Mouse (Mus musculus): Measurements from ENCODE around the gene Gp5. TPM values are rescaled to one million over a fixed set of nuclear protein-coding genes. Genes with fewer than 3 reads are reported as not detected.

Gp5 gene
- polyA plus RNA-seq, 1 experiment: 0.46 TPM

DNA sequence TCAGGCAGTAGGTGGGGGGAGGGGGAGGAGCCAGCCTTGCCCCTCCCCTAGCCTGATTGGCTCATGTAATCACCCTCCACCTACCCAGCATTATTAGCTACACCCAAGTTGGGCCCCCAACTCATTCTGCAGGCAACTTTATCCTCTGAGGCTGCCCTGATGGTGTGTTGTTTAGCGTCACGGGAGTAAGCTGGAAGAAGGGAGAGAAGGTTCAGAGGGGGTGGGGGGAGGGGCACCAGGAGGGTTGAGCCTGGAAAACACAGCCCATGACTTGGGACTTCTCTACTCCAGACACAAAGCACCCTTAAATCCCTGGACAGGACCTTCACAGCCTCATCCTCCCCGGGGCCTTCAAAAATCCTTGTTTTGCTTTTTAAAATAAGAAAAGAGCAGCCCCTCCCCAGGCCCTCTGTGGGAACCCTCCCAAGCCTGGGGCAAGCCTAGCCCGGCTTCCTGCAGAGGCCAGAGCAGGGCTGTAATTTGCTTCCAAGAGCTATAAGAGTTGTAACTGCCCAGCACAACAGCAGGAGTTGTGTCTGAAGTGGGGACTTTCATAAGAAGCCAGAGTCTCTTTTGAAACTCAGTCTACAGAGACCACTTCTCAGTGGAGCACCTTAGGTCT, 29.8 kb downstream of the Gp5 start:
- no peak for DNase-seq (ENCODE audit: low read depth)

DNA sequence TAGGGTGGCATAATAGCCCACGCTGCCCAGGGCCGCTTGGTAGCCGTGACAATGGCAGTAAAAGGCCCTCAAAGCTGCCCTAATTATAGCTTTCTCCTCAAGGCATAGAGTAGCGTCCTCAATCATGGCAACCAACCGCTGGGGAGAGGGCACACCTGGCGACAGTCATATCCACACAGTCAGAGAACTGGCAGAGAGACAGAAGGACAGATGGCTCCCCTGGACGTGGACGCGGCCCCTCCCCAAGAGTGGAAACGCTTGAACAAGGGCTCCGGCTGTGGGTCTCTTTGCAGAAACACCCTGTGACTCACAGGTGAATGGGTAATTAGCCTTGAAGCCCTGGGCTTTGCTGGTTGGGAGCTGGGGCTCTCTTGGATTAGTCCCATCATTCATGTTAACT, 32.2 kb downstream of the Gp5 start:
- no peak for DNase-seq (ENCODE audit: low read depth)

GRCm38 (mm10) chr16:30275558-30276340, 34.8 kb downstream of the Gp5 start:
- DNase-seq (ENCODE audit: low read depth): no peak

DNA sequence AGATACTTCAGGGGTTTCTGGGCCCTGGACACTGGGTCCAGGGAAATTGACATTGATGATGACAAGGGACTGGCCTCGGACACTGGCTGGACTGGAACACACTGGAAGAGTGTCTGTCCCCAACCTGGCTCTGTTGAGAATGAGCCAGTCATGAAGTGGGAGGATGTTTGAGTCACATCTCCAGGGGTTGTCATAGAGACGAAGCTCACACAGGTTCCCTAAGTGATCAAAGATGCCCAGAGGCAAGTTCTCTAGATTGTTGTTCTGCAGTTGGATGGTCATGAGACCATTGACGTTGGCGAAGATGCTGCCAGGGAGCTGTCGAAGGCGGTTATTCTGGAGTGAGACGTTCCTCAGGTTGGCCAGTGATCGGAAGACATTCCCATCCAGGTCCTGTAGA, 37.5 kb downstream of the Gp5 start:
- DNase-seq (ENCODE audit: low read depth): no peak

GRCm38 (mm10) chr16:30271941-30272595, 38.5 kb downstream of the Gp5 start:
- DNase-seq (ENCODE audit: low read depth): no peak

DNA sequence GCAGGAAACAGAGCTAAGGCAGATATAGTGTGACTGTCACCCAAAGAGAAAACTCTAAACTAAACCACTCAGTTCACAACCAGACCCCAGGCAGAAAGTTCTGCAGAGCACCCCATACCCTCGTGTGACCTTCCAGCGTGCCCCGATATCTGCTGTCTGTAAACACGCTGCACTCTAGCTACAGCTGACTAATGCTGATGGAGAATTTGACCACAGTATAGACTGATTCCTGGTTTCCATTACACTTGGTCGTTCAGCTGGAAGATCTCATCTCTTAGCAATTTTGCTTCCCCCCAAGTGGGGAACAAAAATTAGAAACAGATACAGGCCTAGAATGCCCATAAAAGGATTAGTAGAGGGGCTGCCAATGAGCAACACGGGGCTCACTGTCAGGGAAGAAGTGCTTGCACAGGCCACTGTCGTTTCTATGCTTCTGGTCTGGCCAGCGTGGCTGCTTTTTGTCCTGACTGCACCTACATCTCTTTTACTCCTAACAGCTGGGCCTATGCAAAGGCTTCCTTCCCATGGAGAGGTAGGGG, 39.3 kb downstream of the Gp5 start:
- DNase-seq (ENCODE audit: low read depth): no peak

- DNase-seq (ENCODE audit: low read depth): no peak
Measured at GRCm38 (mm10) chr16:30267359-30267758, 43.2 kb downstream of the Gp5 start, which contains the start of gene Cpn2. TSS of gene Cpn2 (minus strand) at chr16:30267499.

DNA sequence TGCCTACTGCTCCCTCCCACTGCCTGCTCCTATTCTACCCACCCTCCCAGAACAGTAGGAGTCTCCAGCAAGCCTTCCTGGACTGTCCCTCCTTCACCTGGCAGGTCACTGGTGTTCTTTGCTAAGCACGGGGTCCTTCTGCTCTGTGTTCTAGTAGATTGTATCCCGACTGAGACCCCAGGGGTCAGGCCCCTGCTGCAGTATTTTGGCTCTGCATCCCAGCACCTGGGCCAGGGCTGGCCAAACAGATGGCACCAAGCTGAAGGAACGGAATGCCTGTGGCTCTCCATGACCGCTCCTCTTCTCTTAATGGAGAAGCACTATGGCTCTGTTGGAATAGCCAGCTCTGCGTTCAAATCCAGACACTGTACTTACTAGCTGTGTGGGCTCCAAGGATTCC, 44.0 kb downstream of the Gp5 start:
- no peak for DNase-seq (ENCODE audit: low read depth)

GRCm38 (mm10) chr16:30265611-30266010, 45.0 kb downstream of the Gp5 start:
- DNase-seq (ENCODE audit: low read depth): no peak

- no peak for DNase-seq (ENCODE audit: low read depth)
Measured at GRCm38 (mm10) chr16:30263156-30263555, 47.4 kb downstream of the Gp5 start.

GRCm38 (mm10) chr16:30262664-30263063, 47.9 kb downstream of the Gp5 start:
- no peak for DNase-seq (ENCODE audit: low read depth)

- no peak for DNase-seq (ENCODE audit: low read depth)
Measured at GRCm38 (mm10) chr16:30262157-30262556, 48.4 kb downstream of the Gp5 start.

DNA sequence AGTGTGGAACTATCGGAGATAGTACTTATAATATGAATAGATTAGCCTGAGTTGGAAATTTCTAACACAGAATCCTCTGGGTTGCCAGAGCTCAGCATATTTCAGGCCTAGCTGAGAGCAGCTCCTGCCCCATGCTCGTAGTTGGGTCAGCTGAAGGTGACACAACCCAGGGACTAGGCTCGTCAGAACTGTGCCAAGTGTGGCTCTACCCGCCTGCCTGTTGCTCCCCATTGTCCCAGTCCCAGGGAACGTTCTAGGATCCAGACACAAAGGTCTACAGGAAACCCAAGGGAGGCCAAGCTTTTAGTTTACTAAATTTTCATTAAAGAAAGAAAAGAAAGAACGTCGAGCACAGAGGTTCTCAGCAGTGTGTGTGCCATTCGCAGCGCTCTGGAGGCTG, 49.2 kb downstream of the Gp5 start:
- no peak for DNase-seq (ENCODE audit: low read depth)

DNA sequence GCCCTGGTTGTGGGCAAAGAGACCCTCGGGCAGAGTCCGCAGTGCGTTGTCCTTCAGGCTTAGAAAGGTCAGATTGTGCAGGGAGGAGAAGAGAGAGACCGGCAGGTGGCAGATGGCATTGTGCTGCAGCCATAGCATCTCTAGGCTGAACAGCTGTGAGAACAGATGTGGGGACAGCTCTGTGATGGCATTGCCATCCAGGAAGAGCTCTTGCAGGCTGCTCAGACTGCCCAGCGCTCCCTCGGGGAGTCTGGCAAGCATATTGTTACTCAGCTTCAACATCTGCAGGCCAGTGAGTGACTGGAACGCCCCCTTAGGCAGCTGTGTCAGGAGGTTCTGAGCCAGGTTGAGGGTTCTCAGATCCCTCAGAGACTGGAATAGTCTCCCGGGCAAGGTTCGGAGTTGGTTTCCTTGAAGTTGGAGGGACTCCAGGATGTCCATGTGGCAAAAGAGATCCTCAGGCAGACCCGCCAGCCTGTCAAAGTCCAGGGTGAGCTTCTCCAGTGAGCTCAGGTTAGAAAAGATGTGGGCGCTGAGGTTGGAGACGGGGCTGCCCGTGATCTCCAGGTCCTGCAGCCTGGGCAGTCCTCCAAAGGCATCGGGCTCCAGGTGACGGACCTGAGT, 50.5 kb downstream of the Gp5 start:
- no peak for DNase-seq (ENCODE audit: low read depth)

DNA sequence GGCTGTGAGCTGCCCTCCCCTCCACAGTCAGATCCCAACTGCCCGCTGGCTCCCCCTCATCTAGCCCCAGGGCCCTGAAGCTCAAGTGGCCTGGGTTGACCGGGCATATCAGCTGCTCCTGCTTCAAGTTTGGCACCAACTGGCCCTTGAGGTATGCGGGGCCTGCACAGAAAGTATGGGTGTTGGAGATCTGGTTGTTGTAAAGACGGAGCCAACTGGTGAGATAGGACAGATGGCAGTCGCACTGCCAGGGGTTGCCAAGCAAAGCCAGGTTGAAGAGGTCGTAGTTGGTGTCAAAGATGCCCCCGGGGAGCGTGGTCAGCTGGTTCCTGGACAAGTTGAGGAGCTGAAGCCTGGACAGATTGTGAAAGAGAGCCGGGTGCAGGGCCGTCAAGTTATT, 51.1 kb downstream of the Gp5 start:
- DNase-seq (ENCODE audit: low read depth): no peak

- DNase-seq (ENCODE audit: low read depth): no peak
Measured at GRCm38 (mm10) chr16:30258441-30258840, 52.1 kb downstream of the Gp5 start.

DNA sequence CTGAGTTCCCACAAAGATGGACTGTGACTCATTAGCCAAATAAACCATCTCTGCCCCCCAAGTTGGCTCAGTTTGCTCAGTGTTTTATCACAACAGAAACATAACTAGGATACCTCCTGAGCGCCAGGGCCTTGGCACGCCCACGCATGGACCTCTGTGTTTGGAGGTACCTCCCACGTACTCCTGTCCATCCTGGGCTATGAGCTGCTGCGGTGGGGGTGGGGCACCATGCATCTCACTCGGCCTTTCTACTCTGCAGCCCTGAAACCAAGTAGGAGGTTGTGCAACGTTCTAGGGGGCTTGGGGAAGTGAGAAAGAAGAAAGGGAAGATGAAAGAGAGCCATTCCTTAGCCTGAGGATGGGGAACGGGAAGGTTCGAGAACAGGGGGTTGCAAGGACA, 52.9 kb downstream of the Gp5 start:
- DNase-seq (ENCODE audit: low read depth): no peak

Other genes starting within 250 kb of the Gp5 start
- 34.6 and 58.1 TPM in 2 replicates for gene Hes1, start 246.4 kb downstream of the Gp5 start, polyA plus RNA-seq (2012; rRNA removed)
- gene Cpn2, start 43.3 kb downstream of the Gp5 start, polyA plus RNA-seq (2012; rRNA removed): 0.18 TPM in 1 of 2 replicates, not detected in the other
- gene Lrrc15, start 27.5 kb downstream of the Gp5 start, polyA plus RNA-seq (2012; rRNA removed): 0.15 and 0.16 TPM in 2 replicates
- 22.5 and 23.4 TPM in 2 replicates for gene Atp13a3, start 95.2 kb upstream of the Gp5 start, polyA plus RNA-seq (2012; rRNA removed)
- 10.0 and 11.8 TPM in 2 replicates for gene Tmem44, start 240.1 kb upstream of the Gp5 start, polyA plus RNA-seq (2012; rRNA removed)